Mouse (Mus musculus): ENCODE measurements at regions not wholly inside any gene's neighbourhood (a gene's known extent, or its start where the extent isn't known, plus 50 kb on each side); places are given as distances from the start of the nearest gene placed in this dataset.

- Histone ChIP-seq H3K27ac (ENCODE audit: insufficient read depth, low read depth) (no peak overlapping the region), H3K9me3 (replicated peaks; ENCODE audit: low read length) (no peaks in the 10 kb centered on the region), H3K27me3 (replicated peaks) (no peaks in the 10 kb centered on the region), H3K4me3 (replicated peaks in 1 of 3; ENCODE audit: low read depth in 2 of 3, low read length in 2 of 3, poor library complexity in 1 of 3) (no peak overlapping the region), H3K9ac (ENCODE audit: insufficient read depth, low read depth) (no peak overlapping the region), H3K36me3 (replicated peaks in 1 of 2; ENCODE audit: control insufficient read depth in 1 of 2, insufficient read depth in 1 of 2, low read length in 1 of 2) (no peaks in the 10 kb centered on the region), H3K79me2 (replicated peaks; ENCODE audit: control insufficient read depth, extremely low read depth, insufficient read depth, poor library complexity, severe bottlenecking) (no peaks in the 10 kb centered on the region), H3K4me1 (ENCODE audit: control insufficient read depth in 1 of 2, insufficient read depth in 2 of 2) (no peaks in the 10 kb centered on the region), H3K4me2 (ENCODE audit: insufficient read depth, low read depth, poor library complexity, severe bottlenecking) (no peak overlapping the region)
- in situ Hi-C loops (cut with MboI; ENCODE audit: low pct_ligation_motif_present, low pct_unique_long_range_greater_than_20kb, low sequenced_read_pairs), result no loop called here
- DNase-seq (ENCODE audit: extremely low read depth), result no peak
- TF ChIP-seq ZC3H11A (IDR thresholded peaks at IDR 0.05; ENCODE audit: low read depth, low read length) (no peak), CHD2 (IDR thresholded peaks at IDR 0.05; ENCODE audit: low read length) (no peak), JUND (conservative IDR thresholded peaks at IDR 0.05; ENCODE audit: low read depth, low read length) (no peak), GABPA (IDR thresholded peaks at IDR 0.05; ENCODE audit: insufficient replicate concordance, low read depth, low read length) (no peak), RCOR1 (conservative IDR thresholded peaks at IDR 0.05; ENCODE audit: low read depth, low read length) (no peak), ETS1 (conservative IDR thresholded peaks at IDR 0.05; ENCODE audit: low read depth, low read length) (no peak), MYC (IDR thresholded peaks at IDR 0.05; ENCODE audit: low read depth, low read length) (no peak), EP300 (IDR thresholded peaks at IDR 0.05; ENCODE audit: low read length) (no peak), CTCF (conservative IDR thresholded peaks at IDR 0.05 in 1 of 2, IDR thresholded peaks at IDR 0.05 in 1 of 2; ENCODE audit: low read depth in 2 of 2, low read length in 2 of 2) (no peak), CHD1 (IDR thresholded peaks at IDR 0.05; ENCODE audit: low read depth, low read length) (no peak), BHLHE40 (IDR thresholded peaks at IDR 0.05; ENCODE audit: low read depth, low read length) (no peak)
- dilution Hi-C loops (cut with MboI; ENCODE audit: extremely low pct_ligation_motif_present, extremely low pct_unique_long_range_greater_than_20kb, low sequenced_read_pairs), result no loop called here
Observed at GRCm38 (mm10) chr16:85966892-85967444, 65.3 kb upstream of the Adamts5 start.

- DNase-seq (ENCODE audit: extremely low read depth), result no peak
- TF ChIP-seq TBP (conservative IDR thresholded peaks at IDR 0.05; ENCODE audit: low read depth, low read length), result no peak
- TF ChIP-seq ZKSCAN1 (IDR thresholded peaks at IDR 0.05; ENCODE audit: borderline replicate concordance, low read depth, low read length), result no peak
- no peak for TF ChIP-seq HCFC1 (IDR thresholded peaks at IDR 0.05; ENCODE audit: low read depth, low read length)
- no peak for TF ChIP-seq SMC3 (IDR thresholded peaks at IDR 0.05; ENCODE audit: low read depth, low read length)
- TF ChIP-seq IRF4 (IDR thresholded peaks at IDR 0.05; ENCODE audit: low read depth, low read length), result no peak
- TF ChIP-seq TCF12 (IDR thresholded peaks at IDR 0.05; ENCODE audit: low read depth, low read length), result no peak
- no peak for TF ChIP-seq KAT2A (IDR thresholded peaks at IDR 0.05; ENCODE audit: insufficient replicate concordance, low read length)
- TF ChIP-seq CHD1 (IDR thresholded peaks at IDR 0.05; ENCODE audit: low read depth, low read length), result no peak
- TF ChIP-seq ZMIZ1 (IDR thresholded peaks at IDR 0.05; ENCODE audit: low read depth, low read length), result no peak
- TF ChIP-seq RAD21 (IDR thresholded peaks at IDR 0.05; ENCODE audit: low read depth, low read length), result no peak
- no peak for TF ChIP-seq MEF2A (IDR thresholded peaks at IDR 0.05; ENCODE audit: borderline replicate concordance, low read depth, low read length)
- no peak for TF ChIP-seq UBTF (IDR thresholded peaks at IDR 0.05; ENCODE audit: low read depth, low read length)
- no peak for TF ChIP-seq EP300 (IDR thresholded peaks at IDR 0.05; ENCODE audit: low read length)
- no peak for TF ChIP-seq CTCF (conservative IDR thresholded peaks at IDR 0.05 in 1 of 2, IDR thresholded peaks at IDR 0.05 in 1 of 2; ENCODE audit: low read depth in 2 of 2, low read length in 2 of 2)
- no peak for TF ChIP-seq MXI1 (IDR thresholded peaks at IDR 0.05; ENCODE audit: low read depth, low read length)
- TF ChIP-seq ZNF384 (IDR thresholded peaks at IDR 0.05; ENCODE audit: low read depth, low read length), result no peak
- no peak for TF ChIP-seq ETS1 (conservative IDR thresholded peaks at IDR 0.05; ENCODE audit: low read depth, low read length)
- TF ChIP-seq RCOR1 (conservative IDR thresholded peaks at IDR 0.05; ENCODE audit: low read depth, low read length), result no peak
- TF ChIP-seq PAX5 (IDR thresholded peaks at IDR 0.05; ENCODE audit: low read length), result no peak
- H3K79me2 ChIP-seq (replicated peaks; ENCODE audit: control insufficient read depth, extremely low read depth, insufficient read depth, poor library complexity, severe bottlenecking), result no peaks in the 10 kb centered on the region
- H3K36me3 ChIP-seq (replicated peaks in 1 of 2; ENCODE audit: control insufficient read depth in 1 of 2, insufficient read depth in 1 of 2, low read length in 1 of 2), result no peaks in the 10 kb centered on the region
- H3K4me1 ChIP-seq (ENCODE audit: control insufficient read depth in 1 of 2, insufficient read depth in 2 of 2), result no peaks in the 10 kb centered on the region
- no peak overlapping the region for H3K4me3 ChIP-seq (replicated peaks in 1 of 3; ENCODE audit: low read depth in 2 of 3, low read length in 2 of 3, poor library complexity in 1 of 3)
- H3K9me3 ChIP-seq (replicated peaks; ENCODE audit: low read length), result no peaks in the 10 kb centered on the region
- no peak overlapping the region for H3K27ac ChIP-seq (ENCODE audit: insufficient read depth, low read depth)
- no peaks in the 10 kb centered on the region for H3K27me3 ChIP-seq (replicated peaks)
- dilution Hi-C loops (cut with MboI; ENCODE audit: extremely low pct_ligation_motif_present, extremely low pct_unique_long_range_greater_than_20kb, low sequenced_read_pairs), result no loop called here
- no peak overlapping the region for H3K9ac ChIP-seq (ENCODE audit: insufficient read depth, low read depth)
- H3K4me2 ChIP-seq (ENCODE audit: insufficient read depth, low read depth, poor library complexity, severe bottlenecking), result no peak overlapping the region
- in situ Hi-C loops (cut with MboI; ENCODE audit: low pct_ligation_motif_present, low pct_unique_long_range_greater_than_20kb, low sequenced_read_pairs), result no loop called here
Observed at GRCm38 (mm10) chr16:85966251-85966650, 64.6 kb upstream of the Adamts5 start.

All from CH12.LX (cell line).